Mouse (Mus musculus) olfactory bulb, adult 2 months (tissue): ENCODE results near the gene Cdh16. TPM values are rescaled to one million over a fixed set of nuclear protein-coding genes. Genes with fewer than 3 reads are reported as not detected.

Experiments
- H3K27ac ChIP-seq: fragments of 200-500 bp; 2 replicates; pipeline ENCODE4 v1.5.1; 2012; ENCODE audit warnings: low read depth, low read length; ENCODE audit not compliant: insufficient read depth
- H3K4me1 ChIP-seq: fragments of 200-500 bp; 2 replicates; pipeline ENCODE4 v1.6.1; 2012; ENCODE audit warnings: low read length; ENCODE audit not compliant: control insufficient read depth, insufficient read depth
- H3K4me3 ChIP-seq: fragments of 200-500 bp; 2 replicates; pipeline ENCODE4 v1.5.1; 2012; ENCODE audit warnings: mild to moderate bottlenecking, low read depth, low read length, moderate library complexity; ENCODE audit not compliant: insufficient read depth
- CTCF ChIP-seq: fragments of 200-500 bp; IDR thresholded peaks from 2 replicates; pipeline ENCODE4 v1.5.1; 2012; ENCODE audit warnings: low read depth, mild to moderate bottlenecking, low read length, moderate library complexity; ENCODE audit not compliant: insufficient read depth
- POLR2A ChIP-seq: fragments of 200-500 bp; IDR thresholded peaks from 2 replicates; pipeline ENCODE4 v1.6.1; 2012; ENCODE audit warnings: mild to moderate bottlenecking, low read depth, low read length, moderate library complexity; ENCODE audit not compliant: insufficient read depth
- WGBS: fragments of 180-500 bp; shearing (Covaris S2); methylation state at CpG from one replicate; pipeline ENCODE4 v1.1.7; 2018; 5-methylcytosine and 5-hydroxymethylcytosine counted together
- polyA plus RNA-seq: library from polyadenylated mRNA; stranded (reverse); fragments of >200 nt; gene quantifications from 2 replicates; pipeline ENCODE4 v1.2.4, GENCODE M21; 2012; ENCODE audit warnings: low replicate concordance; ENCODE audit not compliant: missing spikeins, insufficient read depth, insufficient read length

Cdh16 gene
- polyA plus RNA-seq, 1 experiment = not detected

DNA sequence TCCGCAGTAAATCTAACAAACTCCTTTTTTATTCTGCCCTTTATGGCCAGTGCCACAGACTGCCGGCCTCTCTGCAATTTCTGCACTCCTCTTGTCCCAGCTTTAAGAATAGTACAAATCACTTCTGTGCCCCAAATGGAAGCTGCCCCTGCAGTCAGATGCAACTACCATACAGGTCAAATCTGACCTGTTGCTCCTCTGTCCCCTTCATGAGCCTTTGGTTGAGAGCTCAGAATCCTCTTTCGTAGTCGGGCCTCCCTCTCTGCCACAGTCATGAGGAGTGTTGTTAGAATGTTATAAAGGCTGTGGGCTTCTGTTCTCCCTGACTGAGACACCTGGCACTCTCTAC is 21.0 kb downstream of the Cdh16 start:
- Histone ChIP-seq H3K27ac (no peak overlapping the region), H3K4me1 (peaks cover 9% of the 10 kb centered on the region), H3K4me3 (no peak overlapping the region)
- no peak for TF ChIP-seq POLR2A
- TF ChIP-seq CTCF = no peak
- 65% methylated on average over 4 of the region's 4 CpGs for WGBS

- peak; percentile 58; the same call in 1 of the 2 replicates for TF ChIP-seq CTCF
- no peak for TF ChIP-seq POLR2A
- WGBS = 19% methylated on average over 21 of the region's 21 CpGs
- H3K4me3 ChIP-seq = peak overlapping the region; percentile 16; the same call in 1 of the 2 replicates
- peaks cover 9% of the 10 kb centered on the region for H3K4me1 ChIP-seq
- no peak overlapping the region for H3K27ac ChIP-seq
These were observed 21.5 kb downstream of the Cdh16 start for GRCm38 (mm10) chr8:104602468-104603244.

GRCm38 (mm10) chr8:104601941-104602371 is 22.2 kb downstream of the Cdh16 start:
- TF ChIP-seq POLR2A = no peak
- TF ChIP-seq CTCF = no peak
- Histone ChIP-seq H3K27ac (no peak overlapping the region), H3K4me1 (peaks cover 9% of the 10 kb centered on the region), H3K4me3 (no peak overlapping the region)
- WGBS = 2% methylated on average over 12 of the region's 12 CpGs

GRCm38 (mm10) chr8:104601386-104601785 is 22.8 kb downstream of the Cdh16 start:
- Histone ChIP-seq H3K27ac (no peak overlapping the region), H3K4me1 (peaks cover 8% of the 10 kb centered on the region), H3K4me3 (no peak overlapping the region)
- WGBS = 57% methylated on average over 7 of the region's 7 CpGs
- TF ChIP-seq CTCF (no peak), POLR2A (no peak)

DNA sequence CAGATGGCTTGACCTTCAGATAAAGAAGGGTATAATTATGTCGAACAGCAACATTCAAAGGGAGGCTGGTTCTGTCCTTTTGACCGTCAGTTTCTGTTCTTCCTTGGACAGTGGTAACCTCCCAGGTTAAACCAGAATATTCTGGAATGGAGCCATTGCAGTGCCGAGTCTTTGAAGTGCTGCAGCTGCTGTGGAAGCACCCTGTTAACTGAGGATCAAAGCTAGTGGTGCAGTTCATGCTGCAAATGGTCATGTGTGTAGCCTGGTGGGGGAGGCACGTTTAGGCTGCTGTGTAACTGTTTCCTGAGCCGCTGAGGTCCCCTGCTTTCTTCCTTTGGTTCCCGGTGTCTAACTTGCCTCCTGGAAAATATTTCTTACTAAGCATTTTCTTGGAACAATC is 25.7 kb downstream of the Cdh16 start:
- Histone ChIP-seq H3K4me3 (no peak overlapping the region), H3K4me1 (peaks cover 7% of the 10 kb centered on the region; the same call in 1 of the 2 replicates), H3K27ac (no peak overlapping the region)
- 44% methylated on average over 6 of the region's 6 CpGs for WGBS
- no peak for TF ChIP-seq POLR2A
- TF ChIP-seq CTCF = no peak

DNA sequence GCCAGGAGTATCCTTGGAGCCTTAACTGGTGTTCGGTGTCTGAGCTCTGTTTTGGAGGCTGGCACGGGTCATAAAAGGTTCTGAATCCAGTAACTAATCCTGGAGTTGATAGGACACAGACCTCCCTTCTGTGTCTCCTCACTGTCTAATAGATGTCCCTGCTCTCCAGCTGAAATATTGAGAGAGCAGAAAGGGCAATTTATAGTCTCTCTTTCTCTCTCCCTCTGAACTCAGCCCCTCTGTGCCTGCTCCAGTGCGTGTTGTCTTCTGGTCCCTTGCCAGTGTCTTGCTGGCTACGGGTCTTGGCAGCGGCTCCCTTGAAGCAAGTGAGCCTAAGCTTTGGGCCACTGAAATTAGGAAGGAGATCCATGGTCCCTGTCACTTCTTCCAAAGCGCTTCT is 26.5 kb downstream of the Cdh16 start:
- WGBS = 48% methylated on average over 6 of the region's 6 CpGs
- Histone ChIP-seq H3K4me3 (no peak overlapping the region), H3K27ac (no peak overlapping the region), H3K4me1 (peaks cover 4% of the 10 kb centered on the region; the same call in 1 of the 2 replicates)
- TF ChIP-seq POLR2A (no peak), CTCF (no peak)

- H3K4me1 ChIP-seq = peaks cover 4% of the 10 kb centered on the region
- no peak overlapping the region for H3K27ac ChIP-seq
- 84% methylated on average over 21 of the region's 21 CpGs for WGBS
- no peak overlapping the region for H3K4me3 ChIP-seq
- TF ChIP-seq CTCF (no peak), POLR2A (no peak)
These were observed 28.2 kb downstream of the Cdh16 start for GRCm38 (mm10) chr8:104595773-104596536.

DNA sequence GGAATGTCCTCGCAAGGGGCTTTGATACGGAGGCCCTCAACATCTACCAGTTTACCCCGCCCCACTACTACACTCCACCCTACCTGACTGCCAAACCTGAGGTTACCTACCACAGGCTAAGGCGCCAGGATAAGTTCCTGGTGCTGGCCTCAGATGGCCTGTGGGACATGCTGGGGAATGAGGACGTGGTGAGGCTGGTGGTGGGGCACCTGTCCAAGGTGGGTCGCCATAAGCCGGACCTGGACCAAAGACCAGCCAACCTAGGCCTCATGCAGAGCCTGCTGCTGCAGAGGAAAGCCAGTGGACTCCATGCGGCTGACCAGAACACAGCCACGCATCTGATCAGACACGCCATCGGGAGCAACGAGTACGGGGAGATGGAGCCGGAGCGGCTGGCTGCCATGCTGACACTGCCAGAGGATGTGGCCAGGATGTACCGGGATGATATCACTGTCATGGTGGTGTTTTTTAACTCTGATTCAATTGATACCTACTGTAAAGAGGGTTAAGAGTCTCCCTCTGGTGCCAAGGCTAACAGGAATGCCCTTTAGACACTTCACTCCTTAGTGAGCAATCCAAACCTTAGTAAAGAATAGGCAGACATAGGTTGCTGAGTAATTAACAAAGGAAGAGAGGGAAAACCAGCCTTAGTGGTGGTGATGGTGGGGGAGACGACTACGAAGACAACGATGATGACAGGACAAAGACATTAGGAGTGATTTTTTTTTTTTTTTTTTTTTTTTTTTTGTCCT is 29.4 kb downstream of the Cdh16 start:
- peaks cover 4% of the 10 kb centered on the region for H3K4me1 ChIP-seq
- WGBS = 97% methylated on average over 19 of the region's 19 CpGs
- H3K27ac ChIP-seq = no peak overlapping the region
- H3K4me3 ChIP-seq = no peak overlapping the region
- no peak for TF ChIP-seq CTCF
- TF ChIP-seq POLR2A = no peak
